Comparison of ENCODE assay signal across 8 mouse cellular contexts in the genomic region with DNA sequence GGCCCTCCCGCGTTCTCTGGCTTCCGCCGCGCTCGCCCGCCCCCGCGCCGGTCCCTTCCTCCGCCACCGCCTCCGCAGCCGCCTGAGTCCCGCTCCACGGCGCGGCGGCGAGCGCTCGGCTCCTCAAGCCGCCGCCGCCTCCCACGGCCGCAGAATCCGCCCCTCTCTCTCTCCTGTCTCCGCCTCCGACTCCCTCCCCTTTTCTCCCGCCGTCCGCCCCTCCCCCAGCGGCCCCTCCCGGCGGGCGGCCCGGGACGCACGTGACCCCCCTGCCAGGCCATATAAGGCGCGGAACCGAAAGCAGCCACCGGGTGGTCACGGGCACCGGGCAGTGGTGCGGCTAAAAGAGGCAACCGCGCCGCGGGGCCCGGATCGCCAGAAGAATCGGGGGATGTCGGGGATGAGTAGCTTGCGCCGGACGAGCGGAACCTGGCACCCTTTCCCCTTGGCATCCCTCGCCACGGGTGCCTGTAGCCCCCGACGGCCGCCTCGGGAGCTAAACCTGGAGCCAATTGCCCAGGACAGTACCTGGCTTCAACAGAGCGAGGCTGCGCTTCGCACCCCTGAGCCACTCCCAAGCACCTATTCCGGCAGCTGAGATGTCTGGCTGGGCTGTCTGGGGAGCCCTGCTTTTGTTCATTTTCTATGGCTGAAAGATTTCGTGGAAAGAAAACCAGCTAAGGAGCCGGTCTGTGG. TPM values are rescaled to one million over a fixed set of nuclear protein-coding genes. Genes with fewer than 3 reads are reported as not detected.
DNase-seq lines count a peak whose midpoint lies in the region; ATAC-seq and TF ChIP-seq lines count a peak whose summit lies in the region.

Gene Dgkh (minus strand): TSS at position 160 of the 696 bp plus-strand sequence.

- peak; percentile 71 for TF ChIP-seq POLR2A in small intestine, adult 2 months (IDR thresholded peaks at IDR 0.05; ENCODE audit: low read depth, low read length)

- peak; percentile 73 to 85 for DNase-seq in adrenal gland, postnatal 4 days (ENCODE audit: low spot score in 2 of 2)
- DNase-seq in heart, adult 9 months (ENCODE audit: low spot score in 2 of 2), result peak; percentile 93 to 94
- DNase-seq in kidney, adult 9 months, result peak; percentile 94
- peak; percentile 94 for DNase-seq in midbrain, embryonic 14.5 days

- TF ChIP-seq CTCF in small intestine, adult 2 months (IDR thresholded peaks at IDR 0.05; ENCODE audit: extremely low read depth, insufficient read length, insufficient replicate concordance, low read depth, low read length), result no peak

- peak within 1 kb of the TSS; percentile 99 for H3K4me2 ChIP-seq in embryonic facial prominence, embryonic 13.5 days
- H3K4me2 ChIP-seq in limb, embryonic 13.5 days (replicated peaks), result peak within 1 kb of the TSS; percentile 98
- peak within 1 kb of the TSS; percentile 86 for H3K4me2 ChIP-seq in midbrain, embryonic 14.5 days (ENCODE audit: low read length)

- peak within 1 kb of the TSS; percentile 73 for H3K27ac ChIP-seq in embryonic facial prominence, embryonic 13.5 days
- H3K27ac ChIP-seq in limb, embryonic 13.5 days, result peak within 1 kb of the TSS; percentile 39; the same call in 1 of the 2 replicates
- H3K27ac ChIP-seq in midbrain, embryonic 14.5 days (replicated peaks; ENCODE audit: low read depth, low read length), result peak within 1 kb of the TSS; percentile 88
- peak within 1 kb of the TSS; percentile 65 for H3K27ac ChIP-seq in small intestine, adult 2 months (ENCODE audit: insufficient read depth, low read depth, low read length)

- H3K36me3 ChIP-seq in embryonic facial prominence, embryonic 13.5 days, result no peaks in the 10 kb centered on the region
- no peaks in the 10 kb centered on the region for H3K36me3 ChIP-seq in limb, embryonic 13.5 days
- no peaks in the 10 kb centered on the region for H3K36me3 ChIP-seq in midbrain, embryonic 14.5 days (ENCODE audit: control insufficient read depth, insufficient read depth, low read length)
- no peaks in the 10 kb centered on the region for H3K36me3 ChIP-seq in small intestine, adult 2 months (ENCODE audit: control insufficient read depth, insufficient read depth, low read length)

- peak within 1 kb of the TSS; percentile 80 for H3K4me3 ChIP-seq in embryonic facial prominence, embryonic 13.5 days
- peak within 1 kb of the TSS; percentile 77 for H3K4me3 ChIP-seq in limb, embryonic 13.5 days
- peak within 1 kb of the TSS; percentile 75 for H3K4me3 ChIP-seq in midbrain, embryonic 14.5 days (replicated peaks; ENCODE audit: low read depth, low read length)
- peak within 1 kb of the TSS; percentile 68 for H3K4me3 ChIP-seq in small intestine, adult 2 months (ENCODE audit: low read depth, low read length)

- H3K9me3 ChIP-seq in embryonic facial prominence, embryonic 13.5 days, result no peaks in the 10 kb centered on the region
- H3K9me3 ChIP-seq in limb, embryonic 13.5 days, result no peaks in the 10 kb centered on the region
- no peaks in the 10 kb centered on the region for H3K9me3 ChIP-seq in midbrain, embryonic 14.5 days (ENCODE audit: control insufficient read depth, low read length)

- H3K27me3 ChIP-seq in embryonic facial prominence, embryonic 13.5 days, result peaks cover 30% of the 10 kb centered on the region
- H3K27me3 ChIP-seq in limb, embryonic 13.5 days, result peaks cover 36% of the 10 kb centered on the region
- peaks cover 5% of the 10 kb centered on the region; the same call in 1 of the 2 replicates for H3K27me3 ChIP-seq in midbrain, embryonic 14.5 days (ENCODE audit: control insufficient read depth, insufficient read depth, low read length)
- H3K27me3 ChIP-seq in small intestine, adult 2 months (ENCODE audit: control insufficient read depth, insufficient read depth, low read length), result peaks cover 14% of the 10 kb centered on the region; the same call in 1 of the 2 replicates

- peaks cover 19% of the 10 kb centered on the region for H3K4me1 ChIP-seq in embryonic facial prominence, embryonic 13.5 days
- H3K4me1 ChIP-seq in limb, embryonic 13.5 days, result peaks cover 20% of the 10 kb centered on the region; the same call in 1 of the 2 replicates
- peaks cover 8% of the 10 kb centered on the region; the same call in 1 of the 2 replicates for H3K4me1 ChIP-seq in midbrain, embryonic 14.5 days (ENCODE audit: control insufficient read depth, insufficient read depth, low read length)
- no peaks in the 10 kb centered on the region; the same call in 1 of the 2 replicates for H3K4me1 ChIP-seq in small intestine, adult 2 months (ENCODE audit: control insufficient read depth, insufficient read depth, insufficient read length, low read length)

- H3K9ac ChIP-seq in embryonic facial prominence, embryonic 13.5 days, result peak within 1 kb of the TSS; percentile 86
- H3K9ac ChIP-seq in limb, embryonic 13.5 days, result peak within 1 kb of the TSS; percentile 87
- peak within 1 kb of the TSS; percentile 90 for H3K9ac ChIP-seq in midbrain, embryonic 14.5 days (replicated peaks; ENCODE audit: low read length)

- ATAC-seq in embryonic facial prominence, embryonic 13.5 days (ENCODE audit: insufficient number of reproducible peaks, insufficient read depth, low FRiP score, low TSS enrichment, low read depth), result peak; percentile 89
- peak; percentile 93 for ATAC-seq in limb, embryonic 13.5 days (ENCODE audit: low FRiP score, low read depth)
- peak; percentile 94 for ATAC-seq in midbrain, embryonic 14.5 days (ENCODE audit: low FRiP score, low TSS enrichment)
- ATAC-seq in erythroid progenitor cell, adult 5-6 weeks (replicated peaks; ENCODE audit: low FRiP score, poor library complexity, severe bottlenecking), result no peak

- under 1% methylated on average over 64 of the region's 71 CpGs for WGBS in embryonic facial prominence, embryonic 13.5 days
- WGBS in limb, embryonic 13.5 days, result under 1% methylated on average over 64 of the region's 71 CpGs
- under 1% methylated on average over 63 of the region's 71 CpGs for WGBS in midbrain, embryonic 14.5 days
- WGBS in small intestine, adult 2 months, result 1% methylated on average over 65 of the region's 71 CpGs

RNA-seq across cellular contexts. Expression of gene Dgkh, which starts in this region (rescaled TPM):
- total RNA-seq in adrenal gland, postnatal 4 days (2021), result 10 to 100 TPM in 1 of 2 experiments, 1 to 10 TPM in 1; 9.9 to 12.1 TPM
- polyA plus RNA-seq in embryonic facial prominence, embryonic 13.5 days (2015; fragmentation: Nextera tagmentation; extraction: Ambion mirVana), result 1.7 and 1.8 TPM in 2 replicates
- polyA plus RNA-seq in limb, embryonic 13.5 days (2015; fragmentation: Nextera tagmentation; extraction: Ambion mirVana), result 1.1 and 1.2 TPM in 2 replicates
- 2.9 and 3.1 TPM in 2 replicates for polyA plus RNA-seq in midbrain, embryonic 14.5 days (2014; fragmentation: Nextera tagmentation; extraction: Ambion mirVana)
- 0.37 and 0.60 TPM in 2 replicates for polyA plus RNA-seq in small intestine, adult 2 months (2012; rRNA removed)
- 0.84 and 1.1 TPM in 2 replicates for total RNA-seq in erythroid progenitor cell, adult 5-6 weeks (2015; ENCODE audit: low replicate concordance)
- 0.90 and 3.6 TPM in 2 replicates for total RNA-seq in erythroid progenitor cell, adult 5-6 weeks (2017; ENCODE audit: low replicate concordance)
